Mouse (Mus musculus) left cerebral cortex, adult 8-10 months (tissue): ENCODE data around the gene Cp. TPM values are rescaled to one million over a fixed set of nuclear protein-coding genes. Genes with fewer than 3 reads are reported as not detected.
"Not testable (repeated sequence)": the region's sequence is repeated elsewhere in the genome, so short reads cannot be mapped to it uniquely, and the experiment has no call there.

Experiments used
- DNase-seq, 2 experiments: peaks; one replicate each; pipeline ENCODE4 v3.0.0; 2022; ENCODE audit warnings: low spot score in 2 of 2
- total RNA-seq, 4 experiments: library from RNA; stranded (reverse); gene quantifications; 2 replicates each; pipeline ENCODE4 v1.2.4; 2022

The Cp gene
- total RNA-seq = 10 to 100 TPM; 10.2 to 14.0 (median 11.4) TPM

DNA sequence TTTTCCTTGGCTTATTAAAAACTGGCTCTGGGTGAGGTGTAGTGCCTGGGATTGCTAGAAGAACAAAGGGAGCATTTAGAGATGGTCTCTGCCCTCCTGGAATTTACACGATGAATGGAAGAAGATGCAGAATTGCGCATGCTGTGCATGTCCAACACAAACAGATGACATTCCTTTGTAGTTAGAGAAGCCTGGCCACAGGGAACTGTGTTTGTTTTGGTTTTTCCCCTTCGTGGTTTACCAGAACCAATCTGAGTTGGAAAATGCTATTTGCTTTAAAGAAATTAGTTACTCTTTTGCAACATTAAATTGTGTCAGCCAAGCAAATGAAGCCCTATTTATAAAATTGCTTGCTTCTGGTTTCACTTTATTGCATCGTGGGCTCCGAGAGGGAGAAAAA lies at the start of gene Cp:
Gene Cp, plus strand, starts transcription at position 170 of the 400 bp plus-strand sequence.
- no peak for DNase-seq

DNA sequence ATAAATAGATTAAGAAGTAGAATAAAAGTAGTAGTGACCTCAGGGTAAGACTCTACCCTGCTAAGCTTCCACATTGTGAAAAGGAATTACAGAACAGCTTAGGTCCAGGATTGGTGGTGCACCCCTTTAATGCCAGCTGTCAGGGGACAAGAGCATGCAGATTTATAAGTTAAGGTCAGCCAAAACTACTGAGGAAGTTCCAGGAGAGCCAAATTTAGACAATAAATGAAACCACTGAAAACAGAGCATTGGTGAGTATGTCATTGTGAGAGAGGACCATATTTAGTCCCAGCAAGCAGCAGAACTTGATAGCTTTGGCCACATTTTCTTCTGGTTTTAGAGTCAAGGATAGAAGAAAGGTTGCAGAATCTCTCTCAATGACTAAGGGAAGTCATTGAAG lies 8.3 kb upstream of the Cp start:
- DNase-seq = no peak

DNA sequence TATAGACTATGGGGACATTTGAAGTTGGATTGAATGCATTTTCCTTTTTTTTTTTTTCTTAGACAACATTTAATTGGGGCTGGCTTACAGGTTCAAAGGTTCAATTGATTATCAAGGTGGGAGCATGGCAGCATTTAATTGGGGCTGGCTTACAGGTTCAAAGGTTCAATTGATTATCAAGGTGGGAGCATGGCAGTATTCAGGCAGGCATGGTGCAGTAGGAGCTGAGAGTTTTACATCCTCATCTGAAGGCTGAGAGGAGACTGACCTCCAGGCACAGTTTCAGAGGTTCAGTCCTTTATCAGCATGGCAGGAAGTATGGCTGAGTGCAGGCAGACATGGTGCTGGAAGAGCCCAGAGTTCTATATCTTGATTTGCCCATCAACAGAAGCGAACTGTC lies 7.5 kb upstream of the Cp start:
- not testable (repeated sequence) for DNase-seq

DNA sequence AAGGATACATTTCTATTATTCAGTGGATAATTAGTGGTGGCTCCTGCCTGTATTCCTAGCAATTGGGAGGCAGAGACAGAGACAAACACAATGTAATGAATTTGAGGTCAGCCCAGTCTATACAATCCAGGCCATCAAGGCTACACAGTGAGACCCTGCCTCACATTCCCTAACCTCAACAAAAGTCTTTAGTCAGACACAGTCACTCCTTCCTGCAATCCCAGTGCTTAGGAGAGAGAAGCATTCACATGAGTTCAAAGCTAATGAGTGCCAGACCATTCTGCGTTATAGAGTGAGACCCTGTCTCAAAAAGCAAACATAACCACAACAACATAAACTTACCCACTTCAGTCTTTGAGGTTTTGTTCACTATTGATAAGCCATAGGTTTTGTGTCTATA lies 3.4 kb upstream of the Cp start:
- DNase-seq = no peak

DNA sequence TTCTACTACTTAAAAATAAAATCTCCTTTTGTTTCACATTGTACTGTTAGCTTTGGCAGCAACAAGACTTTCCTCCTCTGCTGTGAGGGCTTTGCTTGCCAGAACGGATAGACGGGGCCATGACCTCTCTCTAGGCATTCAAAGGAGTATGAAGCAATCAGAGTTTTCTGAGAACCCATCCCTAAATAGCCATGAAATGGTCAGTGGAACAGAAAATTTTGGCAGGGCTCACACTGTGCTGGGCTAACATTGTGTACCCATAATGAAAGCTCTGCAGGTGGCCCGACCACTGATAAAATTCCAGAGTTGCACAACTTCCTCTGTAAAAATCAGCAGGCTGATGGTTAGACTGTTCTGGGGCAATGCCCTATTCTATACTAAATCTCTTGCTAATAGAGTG lies 3.0 kb upstream of the Cp start:
- peak in 1 of 2 experiments; percentile 8 for DNase-seq

DNA sequence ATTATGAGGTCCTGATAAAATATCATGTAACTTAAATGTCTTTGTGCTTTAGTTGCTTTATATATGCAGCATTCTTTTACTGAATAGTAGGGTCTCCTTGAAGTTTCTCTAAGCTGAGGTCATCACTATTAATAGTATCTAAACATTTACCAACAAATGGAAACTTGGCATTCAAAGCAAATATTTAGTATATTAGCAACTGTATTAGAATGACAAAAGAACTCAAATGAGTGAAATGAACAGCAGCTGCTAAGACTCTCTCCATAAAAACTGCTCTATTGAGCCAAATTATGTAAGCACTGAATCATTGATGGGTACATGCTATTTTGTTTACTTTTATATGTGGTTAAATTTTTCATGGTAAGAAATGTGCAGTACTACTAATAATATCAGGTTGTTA lies 1.2 kb downstream of the Cp start:
- no peak for DNase-seq

DNA sequence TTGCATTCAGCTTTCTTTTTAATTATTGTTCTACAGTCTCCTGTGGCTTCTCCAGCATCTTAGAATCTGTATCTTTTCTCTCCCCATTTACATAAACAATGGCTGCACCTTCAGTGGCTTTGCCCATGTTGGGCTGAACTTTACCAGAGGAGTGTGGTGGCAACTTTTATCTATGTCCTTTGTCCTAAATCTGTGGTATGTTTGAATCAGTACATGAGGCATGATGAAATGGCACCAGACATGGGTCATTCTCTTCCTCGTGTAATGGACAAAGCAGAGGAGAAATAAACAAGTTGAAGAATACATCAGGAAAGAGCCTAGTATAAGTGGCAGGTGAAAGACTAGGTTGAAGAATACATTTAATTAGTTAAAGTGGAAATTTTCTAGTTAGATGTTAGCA lies 2.1 kb downstream of the Cp start:
- no peak for DNase-seq

DNA sequence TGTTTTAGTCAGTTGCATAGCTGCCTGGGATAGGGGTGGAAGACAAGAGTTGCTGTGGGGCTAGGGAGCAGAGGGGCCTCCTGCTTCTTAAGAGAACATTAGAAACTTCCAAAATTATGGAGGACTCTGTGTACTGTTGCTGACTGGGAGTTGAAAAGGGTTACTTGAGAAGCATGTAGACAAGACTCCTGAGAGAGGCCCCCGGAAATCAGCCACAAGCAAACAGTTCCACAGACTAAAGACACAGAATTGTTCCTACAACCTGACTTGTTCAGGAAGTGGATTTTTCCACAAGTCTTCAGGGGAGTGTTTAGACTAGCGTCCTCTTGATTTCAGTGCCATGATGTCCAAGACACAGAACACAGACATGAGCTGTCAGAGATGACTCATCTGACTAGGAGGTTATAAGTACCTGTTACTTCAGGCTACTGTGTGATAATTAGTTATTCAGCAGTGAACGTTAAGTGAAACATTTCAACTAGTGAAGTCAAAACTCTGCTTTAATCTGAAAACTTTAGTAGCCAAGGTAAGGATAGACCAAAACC lies 3.8 kb downstream of the Cp start:
- DNase-seq = no peak

DNA sequence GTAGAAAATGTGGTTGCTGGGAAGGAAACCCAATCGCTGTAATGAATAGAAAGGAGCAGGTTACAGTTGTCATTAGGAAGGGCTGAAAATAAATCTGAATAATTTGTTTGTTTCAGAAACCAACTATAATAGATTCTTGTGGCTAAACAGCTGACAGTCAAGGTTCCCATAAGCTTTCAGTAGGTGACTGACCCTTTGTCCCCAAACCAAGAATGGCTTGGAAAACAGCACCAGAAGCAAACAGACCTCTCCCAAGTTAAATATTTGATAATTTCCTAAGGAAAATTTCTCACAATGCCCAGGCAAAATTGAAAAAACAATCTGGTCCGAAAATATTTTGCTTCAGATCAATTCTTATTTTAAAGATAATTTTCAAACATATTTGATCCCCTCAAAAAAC lies 4.5 kb downstream of the Cp start:
- no peak for DNase-seq

DNA sequence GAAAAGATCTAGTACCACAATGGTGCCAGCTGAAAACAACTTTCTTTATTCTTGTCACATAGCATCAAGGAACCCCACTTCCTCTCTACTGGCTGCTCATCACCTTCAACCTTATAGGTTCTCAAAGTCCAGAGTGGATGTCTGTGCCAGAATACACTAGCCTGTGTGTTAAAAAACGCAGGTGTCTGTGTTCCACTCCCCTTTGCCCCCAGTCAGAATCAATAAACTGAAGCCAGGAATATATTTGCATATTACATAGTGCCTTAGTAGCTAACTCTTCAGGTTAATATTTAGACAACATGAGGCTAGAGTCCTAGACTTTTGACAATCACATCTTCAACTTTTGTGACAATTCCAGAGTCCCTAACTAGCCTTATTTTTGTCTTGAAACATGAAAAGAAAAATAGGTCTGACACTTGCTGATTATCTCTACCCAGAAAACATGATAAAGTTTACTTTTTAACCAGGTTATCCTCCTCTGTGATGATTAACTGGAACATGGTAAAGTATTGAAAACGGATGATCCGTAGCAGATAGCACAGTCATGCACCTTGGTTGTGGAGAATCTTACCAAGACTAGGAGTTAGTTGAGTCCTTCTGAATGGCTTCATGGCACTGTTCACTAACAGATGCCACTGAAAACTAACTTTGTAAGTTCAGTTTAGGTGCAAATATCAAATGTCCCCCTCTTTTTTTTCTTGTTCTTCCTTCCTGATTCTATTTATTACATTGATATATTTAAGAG lies 6.1 kb downstream of the Cp start:
- no peak for DNase-seq

DNA sequence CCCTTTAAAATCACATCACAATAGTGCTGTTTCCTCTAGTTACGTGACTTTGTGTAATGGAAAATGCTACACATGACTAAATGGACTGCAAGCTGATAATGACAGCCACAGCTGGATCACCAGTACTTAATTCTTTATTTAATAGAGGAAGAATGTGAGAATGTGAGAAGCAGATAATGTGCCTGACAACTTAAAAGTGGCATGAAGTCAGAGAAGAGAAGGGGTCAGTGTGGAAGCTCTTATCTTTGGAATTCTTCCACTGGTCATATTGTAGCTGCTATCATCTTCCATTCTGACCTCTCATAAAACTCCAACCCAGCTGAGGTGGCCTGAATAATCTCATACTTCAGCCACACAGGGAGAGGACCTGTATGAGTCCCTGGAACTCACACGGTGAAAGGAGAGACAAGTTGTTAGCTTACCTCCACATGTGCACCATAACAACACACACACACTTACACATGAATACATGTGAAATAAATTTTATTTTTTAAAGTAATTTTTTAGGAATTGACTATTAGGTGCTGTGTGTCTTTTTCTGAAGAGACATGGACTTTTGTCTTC lies 7.9 kb downstream of the Cp start:
- no peak for DNase-seq

DNA sequence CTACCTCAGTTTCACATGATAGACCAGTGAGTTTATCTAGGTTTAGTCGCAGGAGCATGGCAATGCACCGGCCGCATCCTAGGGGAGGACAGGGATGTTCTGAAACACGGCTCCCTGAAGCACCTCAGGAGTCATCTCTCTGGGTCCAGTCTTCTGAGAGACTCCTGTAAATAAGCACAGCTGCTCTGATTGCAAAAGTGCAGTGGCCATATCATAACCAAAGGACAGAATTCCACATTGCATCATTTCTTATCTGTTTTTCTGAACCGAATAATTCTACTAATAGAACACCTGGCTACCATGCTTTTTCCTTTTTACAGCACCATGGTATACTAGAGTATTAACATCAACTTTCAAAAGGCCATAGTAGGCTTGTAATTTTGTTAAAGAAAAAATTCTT lies 8.4 kb downstream of the Cp start:
- DNase-seq = no peak

DNA sequence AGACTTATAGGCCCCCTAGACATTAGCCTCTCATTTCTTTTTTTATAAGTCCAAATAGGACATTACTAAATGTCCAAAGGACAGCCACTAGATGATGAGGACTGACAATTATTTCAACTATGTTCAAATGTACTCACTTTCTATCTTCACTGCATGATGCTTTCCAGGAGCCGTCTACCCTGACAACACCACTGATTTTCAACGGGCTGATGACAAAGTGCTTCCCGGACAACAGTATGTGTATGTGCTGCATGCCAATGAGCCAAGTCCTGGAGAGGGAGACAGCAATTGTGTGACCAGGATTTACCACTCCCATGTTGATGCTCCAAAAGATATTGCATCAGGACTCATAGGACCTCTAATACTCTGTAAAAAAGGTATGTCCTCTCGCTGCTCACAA lies 9.2 kb downstream of the Cp start:
- DNase-seq = no peak

DNA sequence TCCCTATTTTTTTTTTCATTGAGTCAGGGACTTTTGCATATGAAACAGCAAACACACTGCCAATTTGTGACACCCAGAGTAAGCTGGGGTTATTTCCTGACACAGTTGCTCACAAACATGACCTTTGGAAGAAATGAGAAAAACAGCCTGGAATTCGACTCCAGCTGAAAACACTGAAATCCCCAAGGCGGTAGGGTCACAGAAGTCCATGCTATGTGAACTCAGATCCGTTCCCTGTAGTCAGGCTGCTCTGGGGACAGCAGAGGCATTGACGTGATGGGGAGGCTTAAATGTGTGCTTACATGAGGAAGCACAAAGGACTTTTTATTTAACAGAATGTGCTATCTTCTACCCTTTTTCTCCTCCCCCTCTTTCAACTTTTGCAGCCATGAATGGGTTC lies 21.6 kb downstream of the Cp start:
- DNase-seq = no peak

DNA sequence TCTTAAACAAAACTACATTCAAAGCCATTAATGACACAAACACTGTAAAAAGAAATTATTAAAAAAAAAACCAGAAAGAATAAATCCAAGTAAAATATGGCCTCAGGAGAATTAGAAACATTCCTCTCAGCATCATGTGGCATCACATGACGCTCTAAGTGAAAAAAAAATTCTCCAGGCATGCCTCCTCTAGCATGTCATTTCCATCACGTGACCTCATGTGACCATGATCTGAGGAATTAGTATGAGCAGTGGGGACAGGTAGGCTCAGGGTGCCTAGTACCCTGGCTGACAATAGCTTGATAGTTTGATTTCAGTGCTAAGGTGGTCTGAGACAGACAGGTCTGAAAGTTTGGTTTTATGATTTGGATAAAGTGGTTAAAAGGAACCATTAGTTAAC lies 24.3 kb downstream of the Cp start:
- no peak for DNase-seq

DNA sequence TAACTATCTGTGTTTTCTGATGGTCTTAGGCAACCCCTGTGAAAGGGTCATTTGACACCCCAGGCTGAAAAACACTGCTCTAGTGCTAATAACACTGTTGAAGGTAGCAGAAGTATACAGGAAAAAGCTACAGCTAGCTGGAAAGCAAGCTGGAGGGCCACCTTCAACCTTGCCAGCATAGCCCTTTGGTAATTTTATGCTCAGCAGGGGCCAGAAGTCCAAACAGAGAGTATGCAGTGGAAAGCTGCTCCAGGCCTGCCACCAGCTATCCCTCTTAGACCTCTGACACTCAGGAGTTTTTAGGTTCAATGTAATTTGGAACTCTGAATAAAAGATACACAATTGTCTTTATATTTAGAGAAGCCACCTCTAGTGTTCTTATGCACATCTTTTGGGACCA lies 26.0 kb downstream of the Cp start:
- no peak for DNase-seq

DNA sequence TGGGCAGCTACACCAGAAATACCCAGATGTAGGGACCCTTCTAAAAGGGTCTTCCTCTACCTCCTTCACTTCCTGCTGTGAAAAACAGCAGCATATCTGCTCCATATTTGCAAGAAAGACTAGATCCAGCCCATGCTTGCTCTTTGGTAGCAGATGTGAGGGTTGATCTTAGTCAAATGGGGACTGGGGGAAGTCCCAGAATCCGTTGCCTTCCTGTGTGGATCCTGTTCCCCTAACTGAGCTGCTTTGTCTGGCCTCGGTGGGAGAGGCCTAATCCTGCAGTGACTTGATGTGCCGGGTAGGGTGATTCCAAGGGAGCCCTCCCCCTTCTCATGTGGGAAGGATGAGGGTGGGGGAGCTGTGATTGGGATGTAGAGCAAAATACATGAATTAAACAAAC lies 29.3 kb downstream of the Cp start:
- DNase-seq = no peak

DNA sequence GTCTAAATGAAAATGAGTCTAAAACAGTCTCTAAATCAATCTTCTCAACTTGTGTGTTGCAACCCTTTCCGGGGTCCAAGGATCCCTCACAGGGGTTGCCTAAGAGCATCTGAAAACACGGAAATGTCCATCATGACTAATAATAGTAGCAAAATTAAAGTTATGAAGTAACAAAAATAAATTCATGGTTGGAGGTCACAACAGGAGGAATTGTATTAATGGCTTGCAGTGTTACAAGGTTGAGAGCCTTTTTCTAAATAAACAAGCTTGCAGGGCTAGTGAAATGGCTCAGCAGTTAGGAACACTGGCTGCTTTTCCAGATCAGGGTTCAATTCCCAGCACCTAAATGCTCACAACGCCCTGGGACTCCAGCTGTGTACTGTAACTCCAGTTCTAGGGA lies 33.2 kb downstream of the Cp start:
- no peak for DNase-seq

DNA sequence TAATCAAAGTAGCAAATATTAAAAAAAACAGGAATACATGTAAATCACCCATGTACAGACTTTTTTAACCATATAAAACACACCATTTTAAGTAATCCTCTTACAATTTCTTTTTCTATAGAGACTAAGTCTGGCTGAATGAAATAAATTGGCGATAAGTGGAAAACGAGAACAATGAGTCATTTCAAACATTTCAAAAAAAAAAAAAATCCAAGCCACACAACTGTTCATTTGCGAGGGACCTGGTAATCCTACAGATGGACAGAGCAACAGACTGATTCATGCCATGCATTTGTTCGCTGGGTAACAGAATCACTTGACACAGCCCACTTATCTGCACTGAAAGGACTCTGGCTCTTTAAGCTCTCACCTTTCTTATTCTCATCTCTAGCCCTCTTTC lies 35.5 kb downstream of the Cp start:
- DNase-seq = no peak

DNA sequence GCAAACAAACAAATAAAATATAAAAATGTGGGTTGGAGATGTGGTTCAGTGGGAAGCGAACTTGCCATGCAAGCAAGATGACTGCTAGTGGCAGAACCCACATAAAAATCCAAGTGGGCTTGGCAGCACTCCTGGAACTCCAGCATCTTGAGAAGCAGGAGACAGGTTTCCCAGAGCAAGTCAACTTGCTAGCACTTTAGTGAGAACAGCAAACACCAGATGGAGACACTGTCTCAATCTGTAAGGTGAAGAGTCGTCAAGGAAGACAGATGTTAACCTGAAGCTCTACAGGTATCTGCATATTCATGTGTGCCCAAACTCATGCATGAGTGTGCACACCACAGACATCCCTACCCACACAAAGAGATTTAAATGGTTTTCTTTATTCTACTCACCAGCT lies 42.7 kb downstream of the Cp start:
- DNase-seq = peak in 1 of 2 experiments; percentile 59

DNA sequence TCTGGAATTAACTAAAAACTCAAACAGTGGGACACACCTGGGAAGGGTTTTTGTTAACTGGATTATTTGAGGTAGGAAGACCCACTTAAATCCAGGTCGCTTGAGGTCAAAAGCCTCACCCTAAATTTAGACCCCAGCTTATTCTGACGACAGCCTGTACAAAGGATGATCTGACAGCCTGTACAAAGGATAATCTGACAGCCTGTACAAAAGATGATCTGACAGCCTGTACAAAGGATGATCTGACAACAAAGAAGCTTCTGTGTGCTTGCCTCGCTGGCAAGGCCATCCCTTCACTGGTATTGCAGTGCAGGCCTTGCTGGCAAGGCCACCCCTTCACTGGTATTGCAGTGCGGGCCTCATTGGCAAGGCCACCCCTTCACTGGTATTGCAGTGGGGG lies 44.0 kb downstream of the Cp start:
- DNase-seq = no peak

DNA sequence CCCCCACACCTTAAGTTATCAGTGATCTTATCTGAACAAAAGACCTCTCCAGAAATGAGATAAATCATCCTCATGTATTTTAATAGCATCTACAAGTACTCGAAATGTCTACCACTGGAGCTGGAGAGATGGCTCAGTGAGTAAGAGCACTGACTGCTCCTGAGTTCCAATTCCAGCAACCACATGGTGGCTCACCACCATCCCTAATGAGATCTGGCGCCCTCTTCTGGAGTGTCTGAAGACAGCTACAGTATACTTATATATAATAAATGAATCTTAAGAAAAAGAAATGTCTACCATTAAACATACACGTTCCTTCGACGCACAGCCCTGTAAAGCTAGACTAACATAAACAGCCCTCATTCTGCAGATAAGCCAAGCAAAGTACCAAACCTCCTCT lies 45.9 kb downstream of the Cp start:
- no peak for DNase-seq

DNA sequence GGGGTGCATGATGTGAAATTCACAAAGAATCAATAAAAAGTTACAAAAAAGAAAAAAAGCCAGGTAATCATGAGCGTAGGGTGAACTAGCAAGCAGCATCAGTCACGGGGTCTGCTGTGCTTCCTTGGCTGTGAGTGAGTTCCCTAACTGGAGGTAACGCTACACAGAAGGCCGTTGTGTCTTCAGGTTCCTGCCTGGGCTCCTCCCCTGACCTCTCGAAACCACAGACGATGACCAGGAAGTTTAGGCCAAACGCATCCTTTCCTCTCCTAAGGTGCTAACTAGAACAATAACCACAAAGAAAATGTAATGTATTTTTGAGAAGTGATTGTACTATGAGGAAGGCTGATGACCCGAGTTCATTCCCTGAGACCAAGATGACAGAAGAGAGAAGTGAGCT lies 47.6 kb downstream of the Cp start:
- no peak for DNase-seq
